Mouse (Mus musculus): Measurements from ENCODE around the gene Itpr2. TPM values are rescaled to one million over a fixed set of nuclear protein-coding genes. Genes with fewer than 3 reads are reported as not detected.

The Itpr2 gene
- polyA plus RNA-seq, 1 experiment from 2014 or later, result 5.3 TPM

- no peaks in the 10 kb centered on the region for H3K27me3 ChIP-seq (replicated peaks; ENCODE audit: control insufficient read depth, insufficient read depth, low read length)
- peak overlapping the region; percentile 49 for H3K9ac ChIP-seq (ENCODE audit: low read depth, low read length)
- peak overlapping the region; percentile 66 for H3K4me2 ChIP-seq
- WGBS, result 29% methylated on average over 23 of the region's 23 CpGs
- DNase-seq (ENCODE audit: low spot score), result peak; percentile 38
- H3K4me1 ChIP-seq (replicated peaks; ENCODE audit: control insufficient read depth, insufficient read depth, low read length), result peaks cover 10% of the 10 kb centered on the region
- peak overlapping the region; percentile 40 for H3K4me3 ChIP-seq (ENCODE audit: low read depth, low read length)
- H3K27ac ChIP-seq (ENCODE audit: low read depth, low read length), result peak overlapping the region; percentile 74
- H3K9me3 ChIP-seq (ENCODE audit: control insufficient read depth, low read length), result no peaks in the 10 kb centered on the region
- ATAC-seq (replicated peaks; ENCODE audit: low FRiP score), result peak; percentile 59
- H3K36me3 ChIP-seq (ENCODE audit: control insufficient read depth, insufficient read depth, low read length), result no peaks in the 10 kb centered on the region
Observed at GRCm38 (mm10) chr6:146221371-146222336, 280.4 kb downstream of the Itpr2 start.

GRCm38 (mm10) chr6:146220071-146220470 is 282.0 kb downstream of the Itpr2 start:
- Histone ChIP-seq H3K4me3 (ENCODE audit: low read depth, low read length) (peak overlapping the region; percentile 39), H3K4me2 (peak overlapping the region; percentile 50), H3K9me3 (ENCODE audit: control insufficient read depth, low read length) (no peaks in the 10 kb centered on the region), H3K27me3 (replicated peaks; ENCODE audit: control insufficient read depth, insufficient read depth, low read length) (no peaks in the 10 kb centered on the region), H3K9ac (ENCODE audit: low read depth, low read length) (peak overlapping the region; percentile 59), H3K27ac (ENCODE audit: low read depth, low read length) (peak overlapping the region; percentile 78), H3K4me1 (replicated peaks; ENCODE audit: control insufficient read depth, insufficient read depth, low read length) (peaks cover 15% of the 10 kb centered on the region), H3K36me3 (ENCODE audit: control insufficient read depth, insufficient read depth, low read length) (no peaks in the 10 kb centered on the region)
- no peak; the same call in 1 of the 2 replicates for ATAC-seq (replicated peaks; ENCODE audit: low FRiP score)
- DNase-seq (ENCODE audit: low spot score), result no peak
- 67% methylated on average over 5 of the region's 5 CpGs for WGBS

DNA sequence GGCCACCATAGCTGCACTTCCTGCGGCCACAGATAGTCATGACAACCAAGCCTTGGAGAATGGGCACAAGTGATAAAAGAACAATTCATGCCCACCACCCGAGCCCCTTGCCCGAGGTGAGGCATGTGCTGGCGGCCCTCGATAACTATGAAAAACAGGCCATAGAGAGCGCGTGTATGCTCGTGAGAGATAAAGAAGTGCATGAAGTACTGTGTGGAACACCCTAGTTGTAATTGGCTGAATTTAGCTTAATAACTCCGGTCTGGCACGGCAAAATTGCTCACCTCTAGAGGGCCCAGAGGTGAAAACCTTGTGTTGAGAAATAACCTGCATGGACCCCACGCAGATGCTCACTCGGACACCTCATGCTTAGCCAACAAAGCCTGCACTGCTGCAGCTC is 282.5 kb downstream of the Itpr2 start:
- H3K36me3 ChIP-seq (ENCODE audit: control insufficient read depth, insufficient read depth, low read length), result no peaks in the 10 kb centered on the region
- H3K27me3 ChIP-seq (replicated peaks; ENCODE audit: control insufficient read depth, insufficient read depth, low read length), result no peaks in the 10 kb centered on the region
- H3K9ac ChIP-seq (ENCODE audit: low read depth, low read length), result peak overlapping the region; percentile 59
- H3K4me3 ChIP-seq (ENCODE audit: low read depth, low read length), result peak overlapping the region; percentile 39
- H3K9me3 ChIP-seq (ENCODE audit: control insufficient read depth, low read length), result no peaks in the 10 kb centered on the region
- DNase-seq (ENCODE audit: low spot score) (no peak), ATAC-seq (replicated peaks; ENCODE audit: low FRiP score) (peak; percentile 91)
- peak overlapping the region; percentile 78 for H3K27ac ChIP-seq (ENCODE audit: low read depth, low read length)
- peaks cover 17% of the 10 kb centered on the region for H3K4me1 ChIP-seq (replicated peaks; ENCODE audit: control insufficient read depth, insufficient read depth, low read length)
- 58% methylated on average over 12 of the region's 12 CpGs for WGBS
- H3K4me2 ChIP-seq, result peak overlapping the region; percentile 50

GRCm38 (mm10) chr6:146215302-146215701 is 286.7 kb downstream of the Itpr2 start:
- Histone ChIP-seq H3K27me3 (replicated peaks; ENCODE audit: control insufficient read depth, insufficient read depth, low read length) (no peaks in the 10 kb centered on the region), H3K4me1 (replicated peaks; ENCODE audit: control insufficient read depth, insufficient read depth, low read length) (peaks cover 7% of the 10 kb centered on the region), H3K27ac (ENCODE audit: low read depth, low read length) (no peak overlapping the region), H3K9me3 (ENCODE audit: control insufficient read depth, low read length) (no peaks in the 10 kb centered on the region), H3K4me3 (ENCODE audit: low read depth, low read length) (no peak overlapping the region), H3K4me2 (no peak overlapping the region), H3K9ac (ENCODE audit: low read depth, low read length) (no peak overlapping the region), H3K36me3 (ENCODE audit: control insufficient read depth, insufficient read depth, low read length) (no peaks in the 10 kb centered on the region)
- WGBS, result 80% methylated on average over 2 of the region's 2 CpGs
- DNase-seq (ENCODE audit: low spot score), result no peak
- ATAC-seq (replicated peaks; ENCODE audit: low FRiP score), result no peak

DNA sequence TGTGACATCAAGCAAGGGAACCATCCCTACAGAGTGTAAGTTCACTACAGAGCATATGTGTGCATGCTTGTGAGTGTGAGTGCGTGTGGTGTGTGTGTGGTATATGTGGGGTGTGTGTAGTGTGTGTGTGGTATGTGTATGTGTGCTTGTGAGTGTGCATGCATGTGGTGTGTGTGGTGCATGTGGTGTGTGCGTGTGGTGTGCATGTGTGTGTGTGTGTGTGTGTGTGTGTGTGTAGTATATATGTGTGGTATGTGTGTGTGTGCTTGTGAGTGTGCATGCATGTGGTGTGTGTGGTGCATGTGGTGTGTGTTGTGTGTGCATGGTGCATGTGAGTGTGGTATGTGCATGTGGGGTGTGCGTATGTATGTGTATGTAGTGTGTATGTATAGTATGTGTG is 289.7 kb downstream of the Itpr2 start:
- no peak for DNase-seq (ENCODE audit: low spot score)
- no peaks in the 10 kb centered on the region for H3K9me3 ChIP-seq (ENCODE audit: control insufficient read depth, low read length)
- no peak overlapping the region for H3K4me2 ChIP-seq
- H3K36me3 ChIP-seq (ENCODE audit: control insufficient read depth, insufficient read depth, low read length), result no peaks in the 10 kb centered on the region
- WGBS, result 87% methylated on average over 3 of the region's 3 CpGs
- H3K9ac ChIP-seq (ENCODE audit: low read depth, low read length), result no peak overlapping the region
- no peak; the same call in 1 of the 2 replicates for ATAC-seq (replicated peaks; ENCODE audit: low FRiP score)
- H3K4me3 ChIP-seq (ENCODE audit: low read depth, low read length), result no peak overlapping the region
- no peaks in the 10 kb centered on the region for H3K27me3 ChIP-seq (replicated peaks; ENCODE audit: control insufficient read depth, insufficient read depth, low read length)
- H3K27ac ChIP-seq (ENCODE audit: low read depth, low read length), result no peak overlapping the region
- peaks cover 7% of the 10 kb centered on the region for H3K4me1 ChIP-seq (replicated peaks; ENCODE audit: control insufficient read depth, insufficient read depth, low read length)

- H3K4me3 ChIP-seq (ENCODE audit: low read depth, low read length), result no peak overlapping the region
- no peaks in the 10 kb centered on the region for H3K9me3 ChIP-seq (ENCODE audit: control insufficient read depth, low read length)
- H3K36me3 ChIP-seq (ENCODE audit: control insufficient read depth, insufficient read depth, low read length), result no peaks in the 10 kb centered on the region
- H3K4me1 ChIP-seq (replicated peaks; ENCODE audit: control insufficient read depth, insufficient read depth, low read length), result peaks cover 7% of the 10 kb centered on the region
- ATAC-seq (replicated peaks; ENCODE audit: low FRiP score) (no peak), DNase-seq (ENCODE audit: low spot score) (no peak)
- 81% methylated on average over 6 of the region's 6 CpGs for WGBS
- H3K27ac ChIP-seq (ENCODE audit: low read depth, low read length), result no peak overlapping the region
- no peak overlapping the region for H3K4me2 ChIP-seq
- H3K27me3 ChIP-seq (replicated peaks; ENCODE audit: control insufficient read depth, insufficient read depth, low read length), result no peaks in the 10 kb centered on the region
- no peak overlapping the region for H3K9ac ChIP-seq (ENCODE audit: low read depth, low read length)
Observed at GRCm38 (mm10) chr6:146211233-146211632, 290.8 kb downstream of the Itpr2 start.

- no peaks in the 10 kb centered on the region for H3K4me1 ChIP-seq (replicated peaks; ENCODE audit: control insufficient read depth, insufficient read depth, low read length)
- no peaks in the 10 kb centered on the region for H3K27me3 ChIP-seq (replicated peaks; ENCODE audit: control insufficient read depth, insufficient read depth, low read length)
- H3K9me3 ChIP-seq (ENCODE audit: control insufficient read depth, low read length), result no peaks in the 10 kb centered on the region
- 37% methylated on average over 6 of the region's 6 CpGs for WGBS
- no peaks in the 10 kb centered on the region for H3K36me3 ChIP-seq (ENCODE audit: control insufficient read depth, insufficient read depth, low read length)
- ATAC-seq (replicated peaks; ENCODE audit: low FRiP score) (0 out of 2 replicates have a peak, but pooled peaks have one; percentile 21), DNase-seq (ENCODE audit: low spot score) (no peak)
- no peak overlapping the region for H3K9ac ChIP-seq (ENCODE audit: low read depth, low read length)
- no peak overlapping the region for H3K4me3 ChIP-seq (ENCODE audit: low read depth, low read length)
- H3K4me2 ChIP-seq, result no peak overlapping the region
- no peak overlapping the region for H3K27ac ChIP-seq (ENCODE audit: low read depth, low read length)
Observed at GRCm38 (mm10) chr6:146208983-146209382, 293.0 kb downstream of the Itpr2 start.

GRCm38 (mm10) chr6:146207204-146207959 is 294.6 kb downstream of the Itpr2 start:
- Histone ChIP-seq H3K36me3 (ENCODE audit: control insufficient read depth, insufficient read depth, low read length) (no peaks in the 10 kb centered on the region), H3K27ac (ENCODE audit: low read depth, low read length) (no peak overlapping the region), H3K9me3 (ENCODE audit: control insufficient read depth, low read length) (no peaks in the 10 kb centered on the region), H3K4me3 (ENCODE audit: low read depth, low read length) (no peak overlapping the region), H3K27me3 (replicated peaks; ENCODE audit: control insufficient read depth, insufficient read depth, low read length) (no peaks in the 10 kb centered on the region), H3K4me2 (no peak overlapping the region), H3K4me1 (replicated peaks; ENCODE audit: control insufficient read depth, insufficient read depth, low read length) (no peaks in the 10 kb centered on the region), H3K9ac (ENCODE audit: low read depth, low read length) (no peak overlapping the region)
- DNase-seq (ENCODE audit: low spot score) (no peak), ATAC-seq (replicated peaks; ENCODE audit: low FRiP score) (no peak)
- WGBS, result 65% methylated on average over 10 of the region's 10 CpGs
